Mouse (Mus musculus) inflammation-experienced regulatory T-cells, adult 16 weeks (primary cell): Measurements from ENCODE around the gene Txndc11. TPM values are rescaled to one million over a fixed set of nuclear protein-coding genes. Genes with fewer than 3 reads are reported as not detected.

ENCODE experiments used
- polyA plus RNA-seq: library from polyadenylated mRNA; unstranded; fragments of 100-300 nt; shearing (Covaris generic); gene quantifications from one replicate; pipeline ENCODE4 v1.2.1, GENCODE M21; 2017

The Txndc11 gene
- polyA plus RNA-seq = 12.4 TPM

DNA sequence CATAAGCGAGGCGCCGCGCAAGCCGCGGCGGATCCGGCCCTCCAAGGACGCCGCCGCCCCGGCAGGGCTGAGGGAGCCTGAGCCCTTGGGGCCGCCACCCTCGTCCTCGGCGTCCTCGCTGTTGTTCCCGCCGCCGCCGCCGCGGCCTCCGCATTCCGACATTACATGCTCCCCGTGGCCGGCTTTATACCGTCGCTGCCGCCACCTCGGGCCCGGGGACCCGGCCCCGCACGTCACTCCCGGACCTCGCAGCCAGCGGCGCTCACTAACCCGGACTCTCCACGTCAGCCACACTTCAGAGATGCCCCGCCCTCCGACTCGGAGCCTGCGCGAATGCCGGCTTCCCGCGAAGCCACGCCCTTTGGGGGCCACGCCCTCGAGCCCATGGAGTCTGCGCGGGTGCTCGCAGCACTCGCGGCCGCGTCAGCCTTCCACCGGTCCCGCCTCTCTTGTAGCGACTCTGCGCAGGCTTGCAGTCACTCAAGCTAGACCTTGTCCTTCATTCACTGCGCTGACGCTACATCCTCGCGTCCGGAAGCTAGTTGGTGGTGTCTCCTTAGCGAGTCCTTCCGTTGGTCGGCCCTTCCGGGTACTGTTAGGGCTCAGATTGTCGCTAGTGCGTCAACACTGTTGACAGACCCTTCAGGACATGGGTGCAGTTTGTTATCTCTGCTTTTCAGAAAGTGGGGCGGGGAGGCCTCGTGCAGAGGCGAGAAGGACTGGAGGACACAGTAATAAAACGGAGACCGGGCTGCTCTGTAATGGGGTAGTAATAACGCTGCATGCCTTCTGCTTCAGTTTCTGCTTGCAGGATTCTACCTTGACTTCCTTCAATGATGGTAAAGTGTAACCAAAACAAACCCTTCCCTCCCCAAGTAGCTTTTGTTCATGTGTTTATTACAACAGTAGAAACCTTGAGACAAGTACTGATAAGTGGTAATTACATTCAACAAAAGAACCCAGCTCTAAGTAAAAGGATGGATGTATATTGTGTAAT, at the start of gene Txndc11:
Gene Txndc11, minus strand, starts transcription at position 303 of the 997 bp plus-strand sequence.

GRCm38 (mm10) chr16:11176208-11176883, 41.9 kb upstream of the Txndc11 start, which contains the start of gene Zc3h7a:
Gene Zc3h7a, minus strand, starts transcription at chr16:11176393.

DNA sequence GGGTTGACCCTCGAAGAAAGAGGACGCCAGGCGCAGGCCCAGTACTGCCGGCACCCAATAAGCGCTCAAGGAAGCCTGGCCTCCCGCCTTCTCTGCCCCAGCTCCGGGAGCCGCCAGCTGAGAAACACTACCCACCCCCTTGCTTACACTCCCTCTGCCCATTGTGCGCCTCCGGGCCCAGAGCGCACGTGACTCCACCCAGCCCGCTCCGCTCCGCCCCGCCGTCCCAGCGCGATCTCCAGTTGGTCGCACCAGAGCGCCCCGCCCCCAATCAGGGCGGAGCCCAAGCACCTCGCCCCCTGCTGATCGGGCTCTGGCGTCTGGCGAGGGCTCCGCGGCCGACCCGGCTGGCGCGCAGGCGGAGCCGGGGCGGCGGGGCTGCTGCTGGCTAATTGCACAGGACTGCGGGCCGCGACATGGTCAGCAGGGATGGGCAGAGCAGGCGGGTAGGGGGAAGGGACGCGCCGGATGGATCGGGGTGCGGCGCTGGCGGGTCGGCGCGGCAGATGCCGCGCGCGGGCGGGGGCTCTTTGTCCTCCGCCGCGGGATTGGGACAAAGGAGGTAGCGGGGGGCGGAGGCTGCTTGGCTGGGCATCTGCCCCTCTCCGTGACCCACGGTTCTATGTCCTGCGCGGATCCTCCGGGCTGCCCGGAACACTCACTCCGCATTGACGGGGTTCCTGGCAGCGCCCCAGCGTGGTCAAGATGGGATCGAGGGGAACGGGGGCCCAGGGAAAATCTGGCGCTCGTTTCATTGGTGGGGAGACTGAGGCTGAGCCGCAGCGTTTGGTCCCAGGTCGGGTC, 68.2 kb downstream of the Txndc11 start, which contains the start of gene Litaf:
Gene Litaf, minus strand, starts transcription at position 129 of the 804 bp plus-strand sequence.

GRCm38 (mm10) chr16:11060645-11061044, 73.8 kb downstream of the Txndc11 start, which contains the start of gene Snn:
Gene Snn, plus strand, starts transcription at chr16:11060945.

Other genes with a start within 250 kb of the Txndc11 start
- 2.3 TPM for gene Snn, start 73.7 kb downstream of the Txndc11 start, polyA plus RNA-seq
- 33.7 TPM for gene Litaf, start 68.5 kb downstream of the Txndc11 start, polyA plus RNA-seq
- gene Zc3h7a, start 41.7 kb upstream of the Txndc11 start, polyA plus RNA-seq = 443 TPM
- gene Rsl1d1, start 68.7 kb upstream of the Txndc11 start, polyA plus RNA-seq = 175 TPM
- 23.8 TPM for gene Gspt1, start 119.7 kb upstream of the Txndc11 start, polyA plus RNA-seq
- not detected for gene Tnfrsf17, start 179.2 kb upstream of the Txndc11 start, polyA plus RNA-seq
- 24.4 TPM for gene Snx29, start 188.3 kb upstream of the Txndc11 start, polyA plus RNA-seq